ENCODE assay signal across 10 mouse cellular contexts in the genomic region with DNA sequence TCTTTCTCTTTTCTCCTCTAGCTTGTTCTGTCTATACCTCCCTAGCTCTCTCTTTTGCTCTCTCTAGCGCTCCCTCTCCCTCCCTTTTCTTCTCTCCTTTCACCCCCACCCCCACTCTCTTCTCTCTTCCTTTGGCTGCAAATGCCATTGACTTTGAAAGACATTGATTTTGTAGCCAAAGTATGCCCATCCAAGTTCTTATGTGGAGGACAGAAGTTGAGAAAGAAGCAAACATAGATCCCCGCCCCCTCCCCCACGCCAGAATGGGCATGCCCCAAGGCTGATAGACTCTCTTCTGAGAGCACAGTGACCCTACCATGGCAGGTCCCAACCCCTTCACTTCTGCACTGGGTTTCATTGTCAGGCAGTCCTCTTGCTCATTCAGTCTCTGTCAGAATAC. TPM values are rescaled to one million over a fixed set of nuclear protein-coding genes. Genes with fewer than 3 reads are reported as not detected.
A peak's percentile ranks its signal among the peaks of the same experiment; 100 is the strongest.
DNase-seq lines count a peak whose midpoint lies in the region; ATAC-seq and TF ChIP-seq lines count a peak whose summit lies in the region.
"Had no signal": no experiment of that assay in that cellular context is flagged by ENCODE, and none has a peak within 500 bp of the region (broad histone marks: within the 10 kb centered on the region; RNA-seq: fewer than 3 reads in every experiment).

No protein-coding gene starts in this region.

- H3K27me3 ChIP-seq in heart, embryonic 12.5 days (replicated peaks): peaks cover 20% of the 10 kb centered on the region
- H3K27me3 ChIP-seq in heart, adult 2 months (ENCODE audit: control insufficient read depth, insufficient read depth, low read length): peaks cover 9% of the 10 kb centered on the region
- H3K27me3 ChIP-seq in hindbrain, embryonic 11.5 days (ENCODE audit: control insufficient read depth, insufficient read depth, low read length): peaks cover 7% of the 10 kb centered on the region
- H3K27me3 ChIP-seq in midbrain, embryonic 16.5 days (ENCODE audit: control insufficient read depth, insufficient read depth, low read depth, low read length): no peaks in the 10 kb centered on the region

- no peak for TF ChIP-seq POLR2A in heart, adult 2 months (IDR thresholded peaks at IDR 0.05; ENCODE audit: insufficient read depth, low read depth, low read length)

- ATAC-seq in heart, embryonic 12.5 days (ENCODE audit: insufficient number of reproducible peaks, low FRiP score): no peak
- ATAC-seq in hindbrain, embryonic 11.5 days (ENCODE audit: low FRiP score): no peak
- ATAC-seq in midbrain, embryonic 16.5 days: no peak
- ATAC-seq in CD4-positive, CD25-positive, alpha-beta regulatory T cell, adult 4 months: no peak

- H3K27ac ChIP-seq in heart, embryonic 12.5 days (ENCODE audit: poor library complexity, severe bottlenecking): no peak overlapping the region
- no peak overlapping the region for H3K27ac ChIP-seq in heart, adult 2 months
- no peak overlapping the region for H3K27ac ChIP-seq in hindbrain, embryonic 11.5 days (ENCODE audit: low read depth, low read length)
- no peak overlapping the region for H3K27ac ChIP-seq in midbrain, embryonic 16.5 days (ENCODE audit: low read length)

- TF ChIP-seq CTCF in heart, adult 2 months (IDR thresholded peaks at IDR 0.05): no peak

- H3K36me3 ChIP-seq in heart, embryonic 12.5 days: no peaks in the 10 kb centered on the region
- no peaks in the 10 kb centered on the region for H3K36me3 ChIP-seq in heart, adult 2 months (ENCODE audit: control insufficient read depth, insufficient read depth, low read length)
- no peaks in the 10 kb centered on the region for H3K36me3 ChIP-seq in hindbrain, embryonic 11.5 days (ENCODE audit: control insufficient read depth, insufficient read depth, low read length)
- no peaks in the 10 kb centered on the region for H3K36me3 ChIP-seq in midbrain, embryonic 16.5 days (ENCODE audit: control insufficient read depth, insufficient read depth, low read length)

- peak overlapping the region; percentile 4; the same call in 1 of the 2 replicates for H3K4me2 ChIP-seq in heart, embryonic 12.5 days
- no peak overlapping the region; the same call in 1 of the 2 replicates for H3K4me2 ChIP-seq in hindbrain, embryonic 11.5 days (replicated peaks; ENCODE audit: low read depth, low read length)
- H3K4me2 ChIP-seq in midbrain, embryonic 16.5 days (ENCODE audit: low read length): peak overlapping the region; percentile 81

- WGBS in heart, embryonic 12.5 days: 25% methylated on average over 3 of the region's 3 CpGs
- 57% methylated on average over 3 of the region's 3 CpGs for WGBS in heart, adult 2 months
- WGBS in hindbrain, embryonic 11.5 days: 16% methylated on average over 2 of the region's 3 CpGs
- WGBS in midbrain, embryonic 16.5 days: 27% methylated on average over 2 of the region's 3 CpGs

- H3K9ac ChIP-seq in heart, embryonic 12.5 days: no peak overlapping the region
- H3K9ac ChIP-seq in heart, adult 2 months (ENCODE audit: low read depth, low read length): no peak overlapping the region
- no peak overlapping the region for H3K9ac ChIP-seq in hindbrain, embryonic 11.5 days (ENCODE audit: low read depth, low read length)
- peak overlapping the region; percentile 93 for H3K9ac ChIP-seq in midbrain, embryonic 16.5 days (ENCODE audit: low read depth, low read length)

- no peaks in the 10 kb centered on the region for H3K9me3 ChIP-seq in heart, embryonic 12.5 days (replicated peaks)
- H3K9me3 ChIP-seq in hindbrain, embryonic 11.5 days (ENCODE audit: control insufficient read depth, low read length): no peaks in the 10 kb centered on the region
- H3K9me3 ChIP-seq in midbrain, embryonic 16.5 days (replicated peaks; ENCODE audit: control insufficient read depth, low read length, poor library complexity, severe bottlenecking): no peaks in the 10 kb centered on the region

- intact Hi-C loops in heart, adult 2 months (cut with DNase I): no loop called here

- H3K4me3 ChIP-seq in heart, embryonic 12.5 days: no peak overlapping the region
- H3K4me3 ChIP-seq in heart, adult 2 months: no peak overlapping the region
- peak overlapping the region; percentile 68 for H3K4me3 ChIP-seq in hindbrain, embryonic 11.5 days (ENCODE audit: low read depth, low read length)
- H3K4me3 ChIP-seq in midbrain, embryonic 16.5 days (ENCODE audit: low read depth, low read length): peak overlapping the region; percentile 88

- no peaks in the 10 kb centered on the region for H3K79me2 ChIP-seq in heart, adult 2 months (replicated peaks; ENCODE audit: control insufficient read depth, insufficient read depth, low read length)

- no peak for DNase-seq in heart, adult 2 months
- peak; percentile 28 for DNase-seq in cerebellum, adult 9-11 months
- DNase-seq in hindbrain, embryonic 11.5 days (ENCODE audit: low spot score): peak; percentile 12
- no peak for DNase-seq in natural killer cell, adult 2 months (ENCODE audit: low spot score in 2 of 2)
- no peak for DNase-seq in spleen, postnatal 4 days (ENCODE audit: low spot score in 2 of 2)
- DNase-seq: heart, postnatal 14 days; left cerebral cortex, postnatal 4 days had no signal

- H3K4me1 ChIP-seq in heart, embryonic 12.5 days (replicated peaks): peaks cover 8% of the 10 kb centered on the region; the same call in 1 of the 2 replicates
- H3K4me1 ChIP-seq in heart, adult 2 months (ENCODE audit: control insufficient read depth, insufficient read depth, low read length): peaks cover 2% of the 10 kb centered on the region; the same call in 1 of the 2 replicates
- H3K4me1 ChIP-seq in hindbrain, embryonic 11.5 days (replicated peaks; ENCODE audit: control insufficient read depth, insufficient read depth, low read length): no peaks in the 10 kb centered on the region
- H3K4me1 ChIP-seq in midbrain, embryonic 16.5 days (ENCODE audit: control insufficient read depth, insufficient read depth, low read length): peaks cover 4% of the 10 kb centered on the region

- TF ChIP-seq EP300 in heart, adult 2 months (IDR thresholded peaks at IDR 0.05; ENCODE audit: insufficient read depth, low read depth, low read length): no peak

RNA-seq across cellular contexts. Expression of a gene that starts 28.3 kb away (rescaled TPM):
- polyA plus RNA-seq in heart, embryonic 12.5 days (2016; fragmentation: Nextera tagmentation; extraction: Ambion mirVana): 1.2 and 1.3 TPM in 2 replicates
- under 1 TPM; 0.34 to 0.52 TPM for total RNA-seq in heart, adult 2 months (2021)
- 0.68 and 0.70 TPM in 2 replicates for polyA plus RNA-seq in heart, adult 2 months (2012; rRNA removed)
- 16.8 and 19.7 TPM in 2 replicates for polyA plus RNA-seq in hindbrain, embryonic 11.5 days (2014; fragmentation: Nextera tagmentation; extraction: Ambion mirVana)
- 77.3 and 87.2 TPM in 2 replicates for polyA plus RNA-seq in midbrain, embryonic 16.5 days (2015; fragmentation: Nextera tagmentation; extraction: Ambion mirVana)
- not detected for polyA plus RNA-seq in CD4-positive, CD25-positive, alpha-beta regulatory T cell, adult 4 months (2017; shearing (Covaris generic))

Comparison
In these comparisons a context has a peak if more than half of its experiments do, and no peak if none do; other contexts are left out.
1. H3K4me3 ChIP-seq: peak in hindbrain, embryonic 11.5 days (single experiment) and midbrain, embryonic 16.5 days (single experiment); none in heart, embryonic 12.5 days (single experiment) and heart, adult 2 months (single experiment).
2. DNase-seq: peak in cerebellum, adult 9-11 months (single experiment) and hindbrain, embryonic 11.5 days (single experiment); none in heart, adult 2 months (0 of 2), natural killer cell, adult 2 months (0 of 2) and spleen, postnatal 4 days (0 of 2).